Mouse (Mus musculus): ENCODE data around the gene Vrk1.

Vrk1 gene

GRCm38 (mm10) chr12:106123276-106123675 lies 113.2 kb downstream of the Vrk1 start:
- no peak for DNase-seq (ENCODE audit: low read depth)

GRCm38 (mm10) chr12:106124581-106124980 lies 114.6 kb downstream of the Vrk1 start:
- no peak for DNase-seq (ENCODE audit: low read depth)
